Mouse (Mus musculus): ENCODE measurements around the gene Trp53rka. TPM values are rescaled to one million over a fixed set of nuclear protein-coding genes. Genes with fewer than 3 reads are reported as not detected.

Trp53rka gene
- polyA plus RNA-seq, 1 experiment from 2014 or later = 10.8 TPM

- WGBS = 5% methylated on average over 30 of the region's 32 CpGs
- Histone ChIP-seq H3K4me2 (replicated peaks; ENCODE audit: low read depth) (peak within 1 kb of the TSS; percentile 59), H3K36me3 (ENCODE audit: control insufficient read depth, insufficient read depth) (no peaks in the 10 kb centered on the region), H3K4me1 (replicated peaks; ENCODE audit: control insufficient read depth, insufficient read depth, low read length) (no peaks in the 10 kb centered on the region), H3K9me3 (ENCODE audit: control insufficient read depth) (no peaks in the 10 kb centered on the region), H3K9ac (ENCODE audit: low read depth, low read length) (peak within 1 kb of the TSS; percentile 50; the same call in 1 of the 2 replicates), H3K27ac (ENCODE audit: low read depth, low read length) (no peak within 1 kb of the TSS), H3K4me3 (ENCODE audit: low read depth, low read length) (peak within 1 kb of the TSS; percentile 36), H3K27me3 (replicated peaks; ENCODE audit: control insufficient read depth, insufficient read depth, low read length) (no peaks in the 10 kb centered on the region)
- TF ChIP-seq CTCF (IDR thresholded peaks at IDR 0.05; ENCODE audit: low read depth) = no peak
- peak; percentile 61 for ATAC-seq
Observed at GRCm38 (mm10) chr2:165503259-165504203, 10.4 kb upstream of the Trp53rka start, which contains the start of gene Slc2a10. Gene Slc2a10, plus strand, starts transcription at chr2:165503787.

GRCm38 (mm10) chr2:165498816-165499215 is 5.7 kb upstream of the Trp53rka start:
- Histone ChIP-seq H3K36me3 (ENCODE audit: control insufficient read depth, insufficient read depth) (no peaks in the 10 kb centered on the region), H3K9me3 (ENCODE audit: control insufficient read depth) (no peaks in the 10 kb centered on the region), H3K4me2 (replicated peaks; ENCODE audit: low read depth) (no peak overlapping the region), H3K4me3 (ENCODE audit: low read depth, low read length) (no peak overlapping the region), H3K27ac (ENCODE audit: low read depth, low read length) (no peak overlapping the region), H3K4me1 (replicated peaks; ENCODE audit: control insufficient read depth, insufficient read depth, low read length) (0 out of 2 replicates have a peak, but pooled peaks cover under 1% of the 10 kb centered on the region), H3K27me3 (replicated peaks; ENCODE audit: control insufficient read depth, insufficient read depth, low read length) (no peaks in the 10 kb centered on the region), H3K9ac (ENCODE audit: low read depth, low read length) (no peak overlapping the region)
- 53% methylated on average over 6 of the region's 6 CpGs for WGBS
- no peak for TF ChIP-seq CTCF (IDR thresholded peaks at IDR 0.05; ENCODE audit: low read depth)
- no peak for ATAC-seq

- H3K36me3 ChIP-seq (ENCODE audit: control insufficient read depth, insufficient read depth) = no peaks in the 10 kb centered on the region
- H3K4me2 ChIP-seq (replicated peaks; ENCODE audit: low read depth) = no peak overlapping the region
- WGBS = 38% methylated on average over 2 of the region's 2 CpGs
- no peak overlapping the region for H3K27ac ChIP-seq (ENCODE audit: low read depth, low read length)
- ATAC-seq = 0 out of 2 replicates have a peak, but pooled peaks have one; percentile 23
- H3K9me3 ChIP-seq (ENCODE audit: control insufficient read depth) = no peaks in the 10 kb centered on the region
- no peak for TF ChIP-seq CTCF (IDR thresholded peaks at IDR 0.05; ENCODE audit: low read depth)
- H3K4me3 ChIP-seq (ENCODE audit: low read depth, low read length) = no peak overlapping the region
- no peaks in the 10 kb centered on the region for H3K27me3 ChIP-seq (replicated peaks; ENCODE audit: control insufficient read depth, insufficient read depth, low read length)
- H3K4me1 ChIP-seq (replicated peaks; ENCODE audit: control insufficient read depth, insufficient read depth, low read length) = 0 out of 2 replicates have a peak, but pooled peaks cover 4% of the 10 kb centered on the region
- no peak overlapping the region for H3K9ac ChIP-seq (ENCODE audit: low read depth, low read length)
Observed at GRCm38 (mm10) chr2:165497706-165498275, 4.7 kb upstream of the Trp53rka start.

- no peaks in the 10 kb centered on the region for H3K27me3 ChIP-seq (replicated peaks; ENCODE audit: control insufficient read depth, insufficient read depth, low read length)
- H3K4me1 ChIP-seq (replicated peaks; ENCODE audit: control insufficient read depth, insufficient read depth, low read length) = 0 out of 2 replicates have a peak, but pooled peaks cover 4% of the 10 kb centered on the region
- H3K4me3 ChIP-seq (ENCODE audit: low read depth, low read length) = no peak overlapping the region
- H3K36me3 ChIP-seq (ENCODE audit: control insufficient read depth, insufficient read depth) = no peaks in the 10 kb centered on the region
- no peak overlapping the region for H3K9ac ChIP-seq (ENCODE audit: low read depth, low read length)
- H3K4me2 ChIP-seq (replicated peaks; ENCODE audit: low read depth) = no peak overlapping the region
- H3K27ac ChIP-seq (ENCODE audit: low read depth, low read length) = no peak overlapping the region
- H3K9me3 ChIP-seq (ENCODE audit: control insufficient read depth) = no peaks in the 10 kb centered on the region
- TF ChIP-seq CTCF (IDR thresholded peaks at IDR 0.05; ENCODE audit: low read depth) = peak; percentile 65
- ATAC-seq = no peak
Observed at GRCm38 (mm10) chr2:165496251-165496650, 3.1 kb upstream of the Trp53rka start.

- H3K9ac ChIP-seq (ENCODE audit: low read depth, low read length) = no peak overlapping the region
- H3K27me3 ChIP-seq (replicated peaks; ENCODE audit: control insufficient read depth, insufficient read depth, low read length) = no peaks in the 10 kb centered on the region
- 0 out of 2 replicates have a peak, but pooled peaks cover 4% of the 10 kb centered on the region for H3K4me1 ChIP-seq (replicated peaks; ENCODE audit: control insufficient read depth, insufficient read depth, low read length)
- no peak overlapping the region for H3K4me2 ChIP-seq (replicated peaks; ENCODE audit: low read depth)
- no peak overlapping the region for H3K4me3 ChIP-seq (ENCODE audit: low read depth, low read length)
- ATAC-seq = no peak
- peaks cover 11% of the 10 kb centered on the region for H3K36me3 ChIP-seq (ENCODE audit: control insufficient read depth, insufficient read depth)
- H3K9me3 ChIP-seq (ENCODE audit: control insufficient read depth) = no peaks in the 10 kb centered on the region
- 43% methylated on average over 2 of the region's 2 CpGs for WGBS
- no peak overlapping the region for H3K27ac ChIP-seq (ENCODE audit: low read depth, low read length)
- no peak for TF ChIP-seq CTCF (IDR thresholded peaks at IDR 0.05; ENCODE audit: low read depth)
Observed at GRCm38 (mm10) chr2:165494495-165494894, 1.4 kb upstream of the Trp53rka start.

- WGBS = 23% methylated on average over 17 of the region's 17 CpGs
- Histone ChIP-seq H3K27me3 (replicated peaks; ENCODE audit: control insufficient read depth, insufficient read depth, low read length) (no peaks in the 10 kb centered on the region), H3K9ac (ENCODE audit: low read depth, low read length) (peak overlapping the region; percentile 78; the same call in 1 of the 2 replicates), H3K4me3 (ENCODE audit: low read depth, low read length) (peak overlapping the region; percentile 72), H3K4me1 (replicated peaks; ENCODE audit: control insufficient read depth, insufficient read depth, low read length) (0 out of 2 replicates have a peak, but pooled peaks cover 4% of the 10 kb centered on the region), H3K9me3 (ENCODE audit: control insufficient read depth) (no peaks in the 10 kb centered on the region), H3K27ac (ENCODE audit: low read depth, low read length) (no peak overlapping the region), H3K36me3 (ENCODE audit: control insufficient read depth, insufficient read depth) (peaks cover 12% of the 10 kb centered on the region), H3K4me2 (replicated peaks; ENCODE audit: low read depth) (peak overlapping the region; percentile 82)
- ATAC-seq = no peak
- TF ChIP-seq CTCF (IDR thresholded peaks at IDR 0.05; ENCODE audit: low read depth) = no peak
Observed at GRCm38 (mm10) chr2:165493587-165494210, 575 bp upstream of the Trp53rka start.

Measured in intestine, postnatal 0 days (tissue).